In the genomic region with DNA sequence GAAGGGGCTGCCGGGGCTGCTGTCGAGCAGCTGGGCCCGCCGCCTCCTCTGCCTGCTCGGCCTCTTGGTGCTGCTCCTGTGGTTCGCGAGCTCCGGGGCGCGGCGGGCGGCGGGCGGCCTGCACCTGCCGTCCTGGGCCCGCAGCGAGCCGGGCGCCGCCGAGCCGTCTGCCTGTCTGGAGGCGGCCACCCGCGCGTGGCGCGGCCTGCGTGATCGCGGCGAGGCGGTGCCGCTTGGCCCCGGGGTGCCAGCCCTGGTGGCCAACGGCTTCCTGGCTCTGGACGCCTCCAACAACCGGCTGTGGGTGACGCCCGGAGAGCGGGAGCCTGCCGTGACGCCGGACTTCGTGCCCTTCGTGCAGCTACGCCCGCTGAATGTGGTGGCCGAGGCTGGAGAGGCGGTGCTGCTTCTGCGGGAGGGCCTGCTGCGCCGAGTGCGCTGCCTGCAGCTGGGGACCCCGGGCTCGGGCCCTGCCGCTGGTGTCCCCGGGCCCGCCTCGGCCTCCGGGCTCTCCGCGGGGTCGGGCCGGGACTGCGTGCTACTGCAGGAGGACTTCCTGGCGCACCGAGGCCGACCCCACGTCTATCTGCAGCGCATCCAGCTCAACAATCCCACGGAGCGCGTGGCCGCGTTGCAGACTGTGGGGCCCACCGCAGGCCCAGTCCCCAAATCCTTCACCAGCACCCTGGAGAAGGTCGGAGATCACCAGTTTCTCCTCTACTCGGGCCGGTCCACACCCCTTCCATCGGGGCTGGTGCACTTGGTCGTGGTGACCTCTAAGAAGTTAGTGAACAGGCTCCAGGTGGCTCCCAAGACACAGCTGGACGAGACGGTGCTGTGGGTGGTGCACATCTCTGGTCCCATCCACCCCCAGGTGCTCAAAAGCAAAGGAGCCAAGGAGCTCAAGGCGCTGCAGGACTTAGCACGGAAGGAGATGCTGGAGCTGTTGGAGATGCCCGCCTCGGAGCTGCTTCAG, we compare ENCODE assay signal across 7 mouse cellular contexts. TPM values are rescaled to one million over a fixed set of nuclear protein-coding genes. Genes with fewer than 3 reads are reported as not detected.
DNase-seq lines count a peak whose midpoint lies in the region; ATAC-seq and TF ChIP-seq lines count a peak whose summit lies in the region.

No protein-coding gene starts in this region.

- H3K9ac ChIP-seq in forebrain, postnatal 0 days = peak overlapping the region; percentile 77
- peak overlapping the region; percentile 85 for H3K9ac ChIP-seq in midbrain, embryonic 14.5 days (replicated peaks; ENCODE audit: low read length)

- 8% methylated on average over 80 of the region's 88 CpGs for WGBS in forebrain, postnatal 0 days
- 8% methylated on average over 84 of the region's 88 CpGs for WGBS in midbrain, embryonic 14.5 days

- peaks cover 44% of the 10 kb centered on the region for H3K4me1 ChIP-seq in bone marrow macrophage, adult 2 months (ENCODE audit: control insufficient read depth, insufficient read depth, low read length)
- peaks cover 15% of the 10 kb centered on the region for H3K4me1 ChIP-seq in forebrain, postnatal 0 days (ENCODE audit: insufficient read depth)
- peaks cover 22% of the 10 kb centered on the region for H3K4me1 ChIP-seq in midbrain, embryonic 14.5 days (ENCODE audit: control insufficient read depth, insufficient read depth, low read length)

- peak; percentile 24 to 36 for DNase-seq in left cerebral cortex, adult 18-20 months (ENCODE audit: low spot score in 2 of 2)
- DNase-seq in left cerebral cortex, adult 11 months (ENCODE audit: low spot score) = no peak
- DNase-seq in forebrain, postnatal 0 days = no peak
- peak; percentile 39 to 68 for DNase-seq in kidney, postnatal 25 days
- DNase-seq in midbrain, embryonic 14.5 days = no peak
- DNase-seq in testis, postnatal 14 days (ENCODE audit: low spot score) = peak; percentile 59

- ATAC-seq in forebrain, postnatal 0 days = peak; percentile 54
- ATAC-seq in midbrain, embryonic 14.5 days (ENCODE audit: low FRiP score, low TSS enrichment) = peak; percentile 59

- no peaks in the 10 kb centered on the region for H3K9me3 ChIP-seq in forebrain, postnatal 0 days (ENCODE audit: low read length)
- H3K9me3 ChIP-seq in midbrain, embryonic 14.5 days (ENCODE audit: control insufficient read depth, low read length) = no peaks in the 10 kb centered on the region

- no peaks in the 10 kb centered on the region for H3K27me3 ChIP-seq in forebrain, postnatal 0 days (ENCODE audit: insufficient read depth, low read length)
- no peaks in the 10 kb centered on the region for H3K27me3 ChIP-seq in midbrain, embryonic 14.5 days (ENCODE audit: control insufficient read depth, insufficient read depth, low read length)

- peaks cover 28% of the 10 kb centered on the region for H3K36me3 ChIP-seq in forebrain, postnatal 0 days (ENCODE audit: insufficient read depth)
- peaks cover 27% of the 10 kb centered on the region for H3K36me3 ChIP-seq in midbrain, embryonic 14.5 days (ENCODE audit: control insufficient read depth, insufficient read depth, low read length)

- peak overlapping the region; percentile 95 for H3K4me2 ChIP-seq in forebrain, postnatal 0 days (ENCODE audit: low read depth)
- H3K4me2 ChIP-seq in midbrain, embryonic 14.5 days (ENCODE audit: low read length) = peak overlapping the region; percentile 99

- H3K4me3 ChIP-seq in bone marrow macrophage, adult 2 months (ENCODE audit: insufficient read depth, low read length) = peak overlapping the region; percentile 95
- H3K4me3 ChIP-seq in forebrain, postnatal 0 days (ENCODE audit: low read depth, low read length) = peak overlapping the region; percentile 85
- H3K4me3 ChIP-seq in midbrain, embryonic 14.5 days (replicated peaks; ENCODE audit: low read depth, low read length) = peak overlapping the region; percentile 88

- H3K27ac ChIP-seq in bone marrow macrophage, adult 2 months (ENCODE audit: insufficient read depth, low read depth, low read length) = peak overlapping the region; percentile 44
- H3K27ac ChIP-seq in forebrain, postnatal 0 days (ENCODE audit: low read depth, low read length) = peak overlapping the region; percentile 80
- H3K27ac ChIP-seq in midbrain, embryonic 14.5 days (replicated peaks; ENCODE audit: low read depth, low read length) = peak overlapping the region; percentile 71

- TF ChIP-seq CTCF in bone marrow macrophage, adult 2 months (IDR thresholded peaks at IDR 0.05; ENCODE audit: low read depth, low read length) = no peak
- no peak for TF ChIP-seq CTCF in forebrain, postnatal 0 days (IDR thresholded peaks at IDR 0.05; ENCODE audit: low read depth)

- TF ChIP-seq POLR2A in bone marrow macrophage, adult 2 months (IDR thresholded peaks at IDR 0.05; ENCODE audit: borderline replicate concordance, low read depth, low read length) = no peak

RNA-seq across cellular contexts. Expression of gene 2510039O18Rik, which starts 0.6 kb away (rescaled TPM):
- total RNA-seq in left cerebral cortex, adult 18-20 months (2021) = 10 to 100 TPM; 29.6 to 32.6 TPM
- polyA plus RNA-seq in bone marrow macrophage, adult 2 months (2012; ENCODE audit: insufficient read depth, insufficient read length, missing spikeins) = 57.5 and 59.0 TPM in 2 replicates
- 43.4 and 57.7 TPM in 2 replicates for total RNA-seq in forebrain, postnatal 0 days (2014; rRNA removed)
- 12.0 and 12.8 TPM in 2 replicates for polyA plus RNA-seq in forebrain, postnatal 0 days (2015; fragmentation: Nextera tagmentation; extraction: Ambion mirVana)
- 15.5 and 15.8 TPM in 2 replicates for polyA plus RNA-seq in midbrain, embryonic 14.5 days (2014; fragmentation: Nextera tagmentation; extraction: Ambion mirVana)

RNA-seq across cellular contexts. Expression of gene Plod1, which starts 4.8 kb away (rescaled TPM):
- total RNA-seq in left cerebral cortex, adult 18-20 months (2021) = 10 to 100 TPM; 12.1 to 12.6 TPM
- polyA plus RNA-seq in bone marrow macrophage, adult 2 months (2012; ENCODE audit: insufficient read depth, insufficient read length, missing spikeins) = 95.3 and 101 TPM in 2 replicates
- 13.5 and 18.8 TPM in 2 replicates for total RNA-seq in forebrain, postnatal 0 days (2014; rRNA removed)
- 17.3 and 17.9 TPM in 2 replicates for polyA plus RNA-seq in forebrain, postnatal 0 days (2015; fragmentation: Nextera tagmentation; extraction: Ambion mirVana)
- 13.5 and 20.7 TPM in 2 replicates for polyA plus RNA-seq in midbrain, embryonic 14.5 days (2014; fragmentation: Nextera tagmentation; extraction: Ambion mirVana)

RNA-seq across cellular contexts. Expression of gene Mfn2, which starts 36.8 kb away (rescaled TPM):
- total RNA-seq in left cerebral cortex, adult 18-20 months (2021) = 100 to 1,000 TPM; 198 to 204 TPM
- 21.6 and 25.6 TPM in 2 replicates for polyA plus RNA-seq in bone marrow macrophage, adult 2 months (2012; ENCODE audit: insufficient read depth, insufficient read length, missing spikeins)
- 57.8 and 69.9 TPM in 2 replicates for total RNA-seq in forebrain, postnatal 0 days (2014; rRNA removed)
- polyA plus RNA-seq in forebrain, postnatal 0 days (2015; fragmentation: Nextera tagmentation; extraction: Ambion mirVana) = 59.4 and 83.3 TPM in 2 replicates
- 56.9 and 77.2 TPM in 2 replicates for polyA plus RNA-seq in midbrain, embryonic 14.5 days (2014; fragmentation: Nextera tagmentation; extraction: Ambion mirVana)

RNA-seq across cellular contexts. Expression of gene Nppb, which starts 44.3 kb away (rescaled TPM):
- total RNA-seq in left cerebral cortex, adult 18-20 months (2021) = not detected
- not detected in 2 replicates for polyA plus RNA-seq in bone marrow macrophage, adult 2 months (2012; ENCODE audit: insufficient read depth, insufficient read length, missing spikeins)
- not detected in 2 replicates for total RNA-seq in forebrain, postnatal 0 days (2014; rRNA removed)
- polyA plus RNA-seq in forebrain, postnatal 0 days (2015; fragmentation: Nextera tagmentation; extraction: Ambion mirVana) = 0.21 TPM in 1 of 2 replicates, not detected in the other
- polyA plus RNA-seq in midbrain, embryonic 14.5 days (2014; fragmentation: Nextera tagmentation; extraction: Ambion mirVana) = not detected in 2 replicates

RNA-seq across cellular contexts. Expression of gene Nppa, which starts 59.2 kb away (rescaled TPM):
- total RNA-seq in left cerebral cortex, adult 18-20 months (2021) = under 1 TPM in 1 of 2 experiments, not detected in 1; 0.40 TPM
- not detected in 2 replicates for polyA plus RNA-seq in bone marrow macrophage, adult 2 months (2012; ENCODE audit: insufficient read depth, insufficient read length, missing spikeins)
- total RNA-seq in forebrain, postnatal 0 days (2014; rRNA removed) = 1.5 TPM in 1 of 2 replicates, not detected in the other
- polyA plus RNA-seq in forebrain, postnatal 0 days (2015; fragmentation: Nextera tagmentation; extraction: Ambion mirVana) = 1.1 and 2.2 TPM in 2 replicates
- polyA plus RNA-seq in midbrain, embryonic 14.5 days (2014; fragmentation: Nextera tagmentation; extraction: Ambion mirVana) = 2.9 and 4.1 TPM in 2 replicates

Comparison
In these comparisons a context has a peak if more than half of its experiments do, and no peak if none do; other contexts are left out.
1. DNase-seq: peak in left cerebral cortex, adult 18-20 months (2 of 2), kidney, postnatal 25 days (2 of 2) and testis, postnatal 14 days (single experiment); none in left cerebral cortex, adult 11 months (single experiment), forebrain, postnatal 0 days (single experiment) and midbrain, embryonic 14.5 days (single experiment).
2. Peak in every context shown above with its lines, with median percentiles within 50 percentile points of each other: H3K27ac ChIP-seq and H3K4me3 ChIP-seq.